Mouse (Mus musculus) spleen, postnatal 10 days (tissue): ENCODE results near the gene 1190005I06Rik.
A peak's percentile ranks its signal among the peaks of the same experiment; 100 is the strongest.

ENCODE experiments used
- DNase-seq, 2 experiments: peaks; one replicate each; pipeline ENCODE4 v3.0.0; 2021 to 2022; ENCODE audit warnings: low spot score in 2 of 2

The 1190005I06Rik gene

GRCm38 (mm10) chr8:120622161-120622560 is 25.3 kb downstream of the 1190005I06Rik start:
- DNase-seq = no peak

DNA sequence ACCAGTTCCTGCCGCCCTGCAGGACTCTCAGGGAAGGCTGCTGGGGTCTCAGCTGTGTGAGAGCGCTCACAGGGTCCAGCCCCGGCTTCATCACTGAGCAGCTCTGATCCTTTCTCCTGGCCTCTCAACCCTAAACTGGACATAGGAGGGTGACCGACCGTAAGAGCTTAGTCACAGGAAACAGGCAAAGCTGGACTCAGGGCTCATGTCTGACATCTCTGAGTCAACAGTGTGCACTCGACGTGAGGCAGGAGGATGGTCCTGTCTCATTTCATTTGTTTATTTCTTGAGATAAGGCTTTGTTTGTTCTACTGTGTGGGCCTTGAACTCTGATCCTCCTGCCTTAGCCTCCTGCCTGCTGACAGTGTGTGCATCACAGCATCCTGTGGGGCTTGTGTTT is 27.0 kb downstream of the 1190005I06Rik start:
- DNase-seq = no peak

DNA sequence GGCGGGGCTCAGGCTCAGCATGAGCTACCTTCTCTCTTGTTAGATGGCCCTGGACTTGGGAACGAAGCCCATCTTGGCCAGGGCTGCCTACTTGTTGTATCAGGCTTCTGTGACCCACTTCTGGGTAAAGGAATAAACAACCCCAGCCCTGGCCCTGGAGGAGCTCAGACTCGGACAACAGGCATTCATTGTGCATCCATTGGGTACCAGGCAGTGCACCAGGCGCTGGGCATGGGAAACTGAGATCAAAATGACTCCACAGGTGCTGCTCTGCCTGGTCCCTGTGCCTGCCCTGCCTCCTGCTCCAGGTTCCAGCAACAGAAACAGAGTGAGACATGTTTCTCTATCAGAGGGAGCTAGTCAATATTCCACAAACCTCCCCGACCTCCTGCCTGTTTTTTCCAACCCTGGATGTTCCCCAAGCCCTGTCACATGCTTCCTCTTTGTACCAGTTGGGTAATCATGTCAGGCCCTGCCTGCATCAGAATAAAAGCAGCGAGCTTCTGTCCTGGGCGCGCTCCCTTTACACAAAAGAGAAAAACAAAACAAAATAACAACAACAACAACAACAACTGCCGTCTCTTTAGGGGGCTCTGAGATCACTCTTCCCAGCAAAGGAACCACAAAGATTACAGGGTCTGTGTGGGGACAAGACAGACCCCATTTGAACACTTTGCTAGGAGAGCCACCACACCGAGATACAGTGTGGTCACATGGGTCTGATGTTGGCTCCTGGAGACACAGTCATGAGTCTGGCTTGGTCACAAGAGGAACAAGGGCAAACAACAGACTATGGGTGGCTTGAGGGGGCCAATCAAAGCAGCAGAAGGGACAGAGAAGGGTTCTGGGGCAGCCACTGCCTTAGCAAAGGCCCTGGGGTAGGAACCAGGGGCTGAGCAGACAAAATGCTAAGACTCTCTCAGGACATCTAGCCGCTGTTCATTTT is 27.9 kb downstream of the 1190005I06Rik start:
- no peak for DNase-seq

DNA sequence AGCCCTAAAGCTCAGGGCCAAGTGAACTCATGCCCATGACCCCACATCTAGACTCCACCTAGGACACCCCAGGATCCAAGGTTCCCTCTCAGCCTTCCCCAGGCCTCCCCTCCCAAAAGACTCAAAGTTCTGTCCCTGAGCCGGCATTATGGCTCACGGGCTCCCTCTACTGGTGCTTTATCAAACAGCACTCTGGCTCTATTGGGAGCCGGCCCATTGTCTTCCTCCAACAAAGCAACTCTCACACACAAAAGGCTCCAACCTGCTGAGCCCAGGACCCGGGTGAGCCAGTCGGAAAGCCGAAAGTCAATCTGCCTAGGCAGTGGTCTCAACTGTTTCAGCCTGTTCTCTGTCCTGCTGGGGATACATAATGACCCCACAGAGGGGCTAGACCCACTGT is 29.3 kb downstream of the 1190005I06Rik start:
- DNase-seq = peak; percentile 65 to 80

GRCm38 (mm10) chr8:120616663-120617626 is 30.5 kb downstream of the 1190005I06Rik start:
- DNase-seq = no peak

GRCm38 (mm10) chr8:120614491-120614890 is 32.9 kb downstream of the 1190005I06Rik start:
- no peak for DNase-seq

DNA sequence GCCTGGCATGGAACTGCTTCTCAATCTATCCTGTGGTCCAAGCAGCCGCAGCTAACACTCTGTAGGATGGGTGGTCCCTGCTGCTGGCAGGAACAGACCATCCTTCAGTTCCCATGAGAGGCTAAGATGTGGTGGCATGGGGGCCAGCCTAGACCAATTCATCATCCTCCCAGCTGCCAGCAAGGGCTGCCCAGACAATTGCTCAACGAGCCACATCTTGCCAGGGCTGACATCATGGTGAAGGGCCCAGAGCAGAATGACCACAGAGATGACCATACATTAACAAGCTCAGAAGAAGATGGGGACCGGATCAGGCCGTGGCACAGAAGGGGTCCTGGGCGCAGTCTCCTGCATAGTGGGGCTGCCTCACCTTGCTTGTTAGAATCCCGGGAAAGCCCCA is 36.6 kb downstream of the 1190005I06Rik start:
- DNase-seq = no peak

- DNase-seq = peak; percentile 85 to 93
These were observed 39.5 kb downstream of the 1190005I06Rik start for GRCm38 (mm10) chr8:120607885-120608284.

- DNase-seq = no peak
These were observed 40.0 kb downstream of the 1190005I06Rik start for GRCm38 (mm10) chr8:120607460-120607859.

GRCm38 (mm10) chr8:120602672-120603071 is 44.8 kb downstream of the 1190005I06Rik start:
- DNase-seq = no peak

DNA sequence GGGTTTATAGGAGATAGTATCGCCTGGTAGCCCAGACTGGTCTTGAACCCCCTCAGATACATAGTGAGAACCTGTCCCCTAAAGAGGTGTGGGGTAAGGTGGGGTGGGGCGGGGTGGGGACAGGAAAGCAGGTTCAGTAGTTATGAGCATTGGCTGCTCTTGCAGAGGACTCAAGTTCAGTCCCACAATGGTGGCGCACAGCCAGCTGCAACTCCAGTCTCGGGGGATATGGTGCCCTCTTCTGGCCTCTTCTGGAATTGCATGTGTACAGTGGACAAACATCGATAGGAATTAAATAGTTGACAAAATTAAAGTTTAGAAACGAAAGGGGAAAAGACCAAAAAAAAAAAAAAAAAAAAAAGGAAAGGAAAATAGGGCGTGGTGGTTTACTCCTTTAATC is 47.9 kb downstream of the 1190005I06Rik start:
- peak; percentile 77 to 89 for DNase-seq

GRCm38 (mm10) chr8:120598579-120598978 is 48.9 kb downstream of the 1190005I06Rik start:
- DNase-seq = no peak

- DNase-seq = peak; percentile 66 to 82
These were observed 51.5 kb downstream of the 1190005I06Rik start for GRCm38 (mm10) chr8:120595963-120596362.

DNA sequence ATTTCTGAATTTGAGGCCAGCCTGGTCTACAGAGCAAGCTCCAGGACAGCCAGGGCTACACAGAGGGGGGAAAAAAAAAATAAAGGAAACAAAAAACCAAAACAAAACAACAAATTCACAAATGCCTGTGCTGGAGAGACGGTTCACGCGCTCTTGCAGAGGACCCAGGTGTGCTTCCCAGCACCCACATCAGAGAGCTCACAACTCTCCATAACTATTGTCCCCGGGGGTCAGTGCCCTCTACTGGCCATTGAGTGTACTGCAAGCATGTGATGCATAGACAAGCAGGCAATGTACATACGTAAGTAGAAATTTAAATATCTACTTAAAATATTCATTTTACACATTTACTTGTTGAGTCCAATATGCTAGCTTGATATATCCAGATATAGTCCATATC is 52.9 kb downstream of the 1190005I06Rik start:
- peak in 1 of 2 experiments; percentile 56 for DNase-seq

DNA sequence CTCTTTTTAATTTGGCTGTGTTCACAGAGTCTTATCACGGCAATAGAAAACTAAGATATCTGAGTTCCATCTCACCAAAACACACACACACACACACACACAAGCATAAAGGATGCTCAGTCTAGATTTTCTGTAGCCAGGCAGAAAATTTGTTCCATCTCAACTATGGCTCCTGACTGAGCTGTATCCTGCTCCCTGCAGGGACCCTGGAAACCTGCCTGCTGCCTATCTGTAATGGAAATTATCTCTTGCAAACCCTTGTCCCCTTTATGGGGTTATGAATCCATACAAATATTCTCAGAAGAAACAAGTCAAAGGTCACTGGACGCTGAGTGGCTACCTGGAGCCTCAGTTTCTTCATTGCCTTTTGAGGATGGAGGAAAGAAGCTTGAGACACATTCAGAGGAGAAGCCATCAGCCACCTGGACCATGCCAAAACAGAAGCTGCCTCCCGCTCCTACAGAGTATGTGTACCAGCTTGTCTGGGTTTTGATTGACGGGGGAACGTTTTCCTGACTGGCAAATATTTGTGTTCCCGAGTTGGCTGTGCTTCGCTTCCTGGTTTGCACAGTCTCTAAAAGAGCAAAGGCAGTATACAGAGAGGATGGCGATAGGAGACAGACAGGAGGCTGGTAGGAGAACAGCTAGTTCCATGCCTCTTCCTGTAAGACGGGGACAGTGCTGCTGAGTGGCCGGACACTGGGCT is 55.7 kb downstream of the 1190005I06Rik start:
- DNase-seq = no peak

GRCm38 (mm10) chr8:120589921-120590320 is 57.5 kb downstream of the 1190005I06Rik start:
- peak in 1 of 2 experiments; percentile 62 for DNase-seq

- peak; percentile 97 to 98 for DNase-seq
These were observed 58.3 kb downstream of the 1190005I06Rik start, which contains the start of gene Gins2 for GRCm38 (mm10) chr8:120588908-120589771. Gene Gins2, minus strand, starts transcription at chr8:120589304.

- DNase-seq = no peak
These were observed 61.9 kb downstream of the 1190005I06Rik start for GRCm38 (mm10) chr8:120585521-120585920.

DNA sequence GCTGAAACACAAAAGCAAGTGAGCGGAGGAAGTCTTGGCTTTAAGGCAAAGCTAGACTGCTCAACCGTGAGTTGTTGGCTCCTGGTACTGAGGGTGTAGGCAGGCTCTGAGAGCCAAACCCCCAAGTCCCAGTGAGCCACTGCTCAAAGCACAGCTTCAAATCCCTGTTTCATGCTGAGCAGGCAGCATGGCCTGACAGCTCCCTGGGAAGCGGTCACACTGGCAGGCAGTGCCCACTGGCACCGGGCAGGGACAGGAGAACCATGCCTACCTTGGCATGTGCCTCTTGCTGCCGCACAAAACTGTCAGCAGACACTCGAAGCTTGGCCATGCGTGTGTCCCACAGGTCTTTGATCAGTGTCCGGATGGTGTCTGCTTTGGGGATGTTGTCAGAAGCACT is 65.6 kb downstream of the 1190005I06Rik start:
- DNase-seq = no peak

DNA sequence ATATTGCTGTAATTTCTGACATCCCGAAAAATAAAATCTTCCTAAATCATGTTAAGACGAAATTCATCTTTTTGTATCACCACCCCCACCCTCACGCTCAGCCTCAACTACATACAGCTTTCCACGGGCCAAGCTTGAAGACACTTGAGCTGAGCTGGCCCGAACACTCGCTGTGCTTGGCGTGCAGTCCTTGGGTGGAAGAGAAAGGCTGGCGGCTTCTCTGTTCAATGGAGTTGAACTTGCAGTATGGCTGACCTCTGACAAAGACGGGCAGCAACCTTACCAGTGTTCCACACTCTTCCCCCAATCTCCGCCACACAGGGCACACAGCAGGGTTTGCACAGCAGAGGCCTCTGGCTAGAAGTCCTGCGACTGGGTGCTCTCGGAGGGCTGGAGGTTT is 66.1 kb downstream of the 1190005I06Rik start:
- DNase-seq = no peak
